Mouse (Mus musculus): Measurements from ENCODE around the gene Snip1.

Snip1 gene

DNA sequence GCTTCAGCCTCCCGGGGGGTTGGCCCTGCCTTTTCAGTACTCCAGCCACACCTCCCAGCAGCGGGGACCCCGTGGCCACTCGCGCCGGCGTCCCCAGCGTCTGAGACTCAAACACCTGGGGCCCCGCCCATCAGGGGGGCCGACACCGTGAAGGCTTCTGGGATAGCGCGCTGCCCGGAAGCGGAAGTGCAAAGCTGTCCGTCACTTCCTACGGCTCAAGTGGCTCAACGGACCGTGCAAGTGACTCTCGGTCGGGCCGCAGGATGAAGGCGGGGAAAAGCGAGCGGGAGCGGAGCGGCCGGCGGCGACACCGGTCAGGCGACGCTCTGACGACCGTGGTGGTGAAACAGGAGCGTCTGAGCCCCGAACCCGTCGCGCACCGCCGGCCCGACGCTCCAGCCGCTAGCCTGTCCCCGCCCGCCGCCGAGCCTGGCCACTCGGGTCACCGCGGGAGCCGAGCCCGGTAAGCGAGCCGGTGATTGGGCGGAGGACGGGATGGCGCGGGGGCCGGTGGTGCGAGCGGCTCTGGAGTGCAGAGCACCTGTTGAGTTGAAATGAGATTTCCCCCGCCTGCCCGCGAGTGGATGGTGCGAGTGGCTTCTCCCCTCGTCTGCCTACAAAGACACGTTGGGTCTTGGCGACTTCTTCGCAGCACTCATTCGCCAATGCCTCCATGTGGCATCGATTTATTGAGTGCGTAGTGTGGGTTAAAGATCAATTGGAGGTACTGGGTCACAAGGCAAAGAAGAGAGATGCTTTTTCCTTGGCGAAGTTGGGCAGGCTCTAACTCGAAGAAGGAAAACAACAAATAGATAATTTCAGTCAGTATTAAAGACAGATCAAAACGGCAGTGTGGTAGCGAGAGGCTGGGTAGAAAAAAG is at the start of gene Snip1:
TSS of gene Snip1 (plus strand) at position 183 of the 881 bp plus-strand sequence.
- DNase-seq: peak; percentile 92

DNA sequence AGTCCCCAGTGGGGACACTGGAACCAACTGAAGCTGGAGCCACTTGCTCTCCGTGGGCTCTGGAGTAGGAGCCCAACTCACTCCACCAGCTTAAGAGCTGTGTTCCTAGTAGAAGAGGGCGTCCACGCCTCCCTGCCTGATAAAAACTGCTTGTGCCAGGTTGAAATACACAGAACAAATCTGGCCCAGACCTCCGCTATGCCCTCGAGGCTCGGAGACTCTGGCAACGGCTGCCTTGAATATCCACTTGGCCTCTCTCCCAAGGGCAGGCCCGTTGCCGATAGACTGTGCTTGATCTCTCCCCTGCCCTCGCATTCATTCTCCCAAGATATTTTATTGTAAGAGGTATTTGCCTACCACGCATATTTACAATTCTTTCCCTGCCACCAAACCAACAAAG is 49.0 kb upstream of the Snip1 start:
- DNase-seq: peak; percentile 42

DNA sequence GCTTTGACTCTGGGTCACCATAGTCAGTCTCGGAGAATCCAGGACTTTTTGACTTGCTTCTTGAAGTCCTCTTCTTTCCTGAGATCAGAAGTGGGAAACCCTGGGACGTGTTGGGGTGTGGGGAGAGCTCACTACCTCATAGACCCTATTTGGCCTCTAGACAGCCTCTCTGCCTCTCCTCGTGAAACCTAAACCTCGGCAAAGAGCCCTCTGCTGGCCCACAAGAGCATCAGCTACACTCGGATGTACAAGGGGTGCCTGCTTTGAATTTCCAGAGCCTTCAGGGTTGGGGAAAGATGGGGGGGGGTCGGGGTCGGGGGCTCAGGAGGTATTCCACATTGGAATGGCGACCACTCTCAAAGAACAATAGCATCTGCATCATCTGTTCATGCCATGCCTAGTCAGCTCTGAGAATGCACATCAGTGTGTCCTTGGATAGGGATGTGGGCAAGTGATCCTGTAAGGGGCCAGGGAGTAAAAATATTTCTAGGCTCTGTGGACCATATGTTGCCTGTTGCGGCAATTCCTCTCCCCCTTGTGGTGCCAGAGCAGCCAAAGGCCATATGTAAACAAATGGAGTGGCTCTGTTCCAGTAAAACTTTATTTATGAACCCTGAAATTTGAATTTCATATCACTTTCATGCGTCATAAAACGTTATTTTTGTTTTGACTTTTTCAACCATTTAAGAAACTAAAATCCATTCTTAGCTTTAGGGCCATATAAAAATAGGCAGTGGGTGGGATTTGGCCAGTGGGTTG is 45.5 kb upstream of the Snip1 start:
- no peak for DNase-seq

DNA sequence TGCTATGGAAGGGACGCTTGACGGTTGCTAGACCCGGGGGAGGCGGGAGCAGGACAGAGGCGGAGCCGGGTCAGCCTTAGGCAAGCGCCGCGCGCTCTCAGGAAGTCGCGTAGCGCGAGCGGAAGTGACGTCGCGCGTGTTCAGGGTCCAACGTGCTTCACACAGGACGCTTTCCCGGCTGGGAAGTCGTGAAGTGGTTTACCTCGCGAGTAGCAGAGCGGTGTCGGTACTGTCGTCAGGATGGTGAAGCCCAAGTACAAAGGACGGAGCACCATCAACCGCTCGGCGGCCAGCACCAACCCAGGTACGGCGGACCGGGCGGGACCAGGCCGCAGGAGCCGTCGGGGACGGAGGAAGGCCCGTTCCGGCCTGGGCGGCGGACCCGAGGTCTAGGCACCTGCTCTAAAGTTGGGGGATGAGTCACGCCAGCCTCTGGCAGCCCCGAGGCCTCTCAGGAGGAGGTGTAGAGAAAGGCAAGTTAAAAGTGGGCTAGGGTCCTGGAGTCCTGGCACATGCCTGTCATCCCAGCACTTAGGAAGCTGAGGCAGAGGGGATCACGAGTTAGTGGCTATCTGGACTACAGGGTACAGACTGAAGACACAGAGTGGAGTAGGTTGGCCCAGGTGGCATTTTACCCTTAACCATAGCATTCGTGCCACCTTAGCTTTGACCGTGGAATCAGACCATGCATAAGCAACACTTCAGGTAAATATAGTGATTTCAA is 36.4 kb upstream of the Snip1 start:
- DNase-seq: peak; percentile 95

DNA sequence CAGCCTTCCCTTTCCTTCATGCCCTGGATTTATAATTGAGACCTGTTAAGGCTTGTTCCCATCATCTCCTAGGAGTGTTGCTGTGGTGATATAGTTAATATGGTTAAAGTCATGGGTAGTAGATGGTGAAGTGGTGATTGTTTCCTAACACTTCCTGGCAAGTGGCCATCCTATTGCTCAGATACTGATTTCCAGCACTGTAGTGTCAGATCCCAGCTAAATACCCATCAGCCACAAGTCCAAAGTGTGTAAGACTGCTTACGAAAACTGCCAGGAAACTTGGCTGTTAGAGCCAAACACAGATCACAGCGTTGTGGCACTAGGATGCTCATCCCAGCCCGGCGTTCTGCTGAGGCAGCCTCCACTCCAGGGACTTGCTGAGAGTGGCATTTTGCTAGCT is 32.1 kb upstream of the Snip1 start:
- peak; percentile 22 for DNase-seq

DNA sequence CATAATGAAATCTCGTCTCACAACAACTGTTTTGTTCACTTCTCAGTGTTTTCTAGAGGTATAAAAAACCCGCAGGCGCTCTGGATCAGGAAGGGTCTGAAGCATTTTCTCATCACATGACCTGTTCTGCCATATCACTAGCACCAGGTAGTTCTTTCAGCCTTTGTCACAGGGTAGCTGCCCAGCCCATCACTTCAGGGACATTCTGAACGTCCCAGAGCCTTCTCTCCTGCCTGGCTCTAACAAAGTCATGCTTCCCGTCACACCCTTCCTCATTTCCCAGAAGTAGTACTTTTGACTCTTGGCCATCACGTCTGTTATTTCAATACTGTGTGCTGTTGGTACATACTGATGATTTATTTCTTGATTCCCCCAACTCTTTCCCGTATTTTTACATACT is 22.0 kb upstream of the Snip1 start:
- DNase-seq: no peak

DNA sequence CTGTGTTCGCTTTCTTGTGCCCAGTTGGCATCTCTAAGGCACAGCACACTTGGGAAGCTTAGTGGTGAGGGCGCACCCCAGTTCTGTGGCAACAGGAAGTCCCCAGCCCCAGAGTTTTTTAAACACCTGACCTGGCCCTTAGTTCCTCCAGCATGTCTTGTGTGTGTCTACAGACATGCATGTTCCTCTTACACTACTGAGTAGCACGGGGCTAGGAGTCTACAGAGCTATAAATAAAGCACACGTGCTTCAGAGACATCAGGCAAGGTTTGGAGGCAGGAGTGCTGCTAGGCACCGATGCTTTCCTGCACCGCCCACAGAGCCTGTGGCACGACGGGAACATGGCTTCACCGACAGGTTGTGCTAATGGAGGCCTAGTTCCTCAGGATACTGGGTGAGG is 11.1 kb upstream of the Snip1 start:
- no peak for DNase-seq

DNA sequence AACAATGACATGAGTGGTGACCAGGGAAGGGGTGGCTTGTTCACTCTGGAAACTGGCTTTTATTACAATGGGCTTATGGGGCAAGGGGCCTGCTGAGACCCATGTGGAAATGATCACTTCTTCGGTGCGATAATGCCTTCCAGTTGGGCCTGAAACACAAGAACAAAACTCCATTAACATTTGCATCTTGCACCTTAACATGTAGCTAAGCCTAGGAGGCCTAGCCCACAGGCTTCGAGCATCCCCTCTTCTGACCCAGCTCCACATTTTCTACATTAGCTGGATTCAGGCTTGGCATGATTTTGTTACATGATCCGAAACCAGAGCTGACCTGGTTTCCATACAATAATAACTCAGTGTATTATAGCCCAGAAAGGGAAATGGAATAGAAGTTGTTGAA is 10.0 kb upstream of the Snip1 start:
- no peak for DNase-seq

DNA sequence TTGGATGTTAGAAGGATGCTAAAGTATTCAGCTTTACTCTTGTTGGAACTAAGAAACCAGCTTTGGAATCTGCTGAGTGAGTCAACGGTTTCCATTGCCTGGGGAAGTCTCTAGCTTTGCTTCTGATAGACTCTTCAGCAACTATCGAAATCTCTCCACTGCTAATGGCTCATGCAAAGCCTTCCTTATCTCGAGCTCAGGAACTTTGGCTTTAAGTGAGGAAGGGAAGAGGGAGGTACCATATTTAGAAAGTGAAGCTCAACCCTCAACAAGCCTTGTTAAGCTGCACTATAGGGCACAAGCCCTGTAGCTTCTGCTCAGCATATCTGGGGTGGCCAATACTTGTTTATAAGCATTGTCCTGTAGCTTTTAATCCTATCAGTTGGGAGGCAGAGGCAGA is 9.2 kb upstream of the Snip1 start:
- DNase-seq: no peak

DNA sequence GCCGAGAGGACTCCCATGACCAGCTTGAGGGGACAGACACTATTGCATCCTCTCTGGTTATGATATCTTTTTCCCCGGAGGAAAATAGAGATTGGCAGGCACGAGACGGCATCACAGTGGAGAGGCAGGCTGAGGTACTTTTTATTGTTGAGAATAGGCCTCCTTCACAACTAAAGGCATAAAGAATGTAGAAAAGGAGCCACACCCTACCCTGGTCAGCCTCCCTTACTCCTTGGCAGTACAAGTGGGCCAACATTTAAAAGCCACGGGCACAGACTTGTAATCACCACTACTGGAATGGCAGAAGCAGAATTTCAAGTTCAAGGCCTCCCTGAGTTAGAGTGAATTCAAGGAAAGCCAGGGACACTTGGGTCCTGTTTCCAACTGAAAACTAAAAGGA is 8.4 kb upstream of the Snip1 start:
- no peak for DNase-seq

DNA sequence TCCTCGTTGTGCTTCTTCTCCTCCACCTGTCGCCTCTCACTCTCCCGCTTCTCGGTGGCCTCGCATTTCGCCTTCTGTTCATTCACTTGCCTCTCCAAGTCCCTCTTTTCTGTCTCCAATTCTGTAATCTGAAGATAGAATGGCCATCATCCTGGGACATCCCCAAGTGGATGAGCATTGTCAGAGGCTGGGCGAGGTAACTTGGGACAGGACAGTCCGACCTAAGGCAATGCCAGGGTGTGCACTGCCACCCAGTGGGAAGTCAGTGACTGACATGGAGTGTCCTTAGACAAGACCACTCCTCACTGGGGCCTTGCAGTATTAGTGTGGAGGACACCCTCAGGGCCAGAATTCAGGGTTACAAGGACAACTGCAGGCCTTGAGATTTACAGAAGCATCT is 7.4 kb upstream of the Snip1 start:
- peak; percentile 68 for DNase-seq

DNA sequence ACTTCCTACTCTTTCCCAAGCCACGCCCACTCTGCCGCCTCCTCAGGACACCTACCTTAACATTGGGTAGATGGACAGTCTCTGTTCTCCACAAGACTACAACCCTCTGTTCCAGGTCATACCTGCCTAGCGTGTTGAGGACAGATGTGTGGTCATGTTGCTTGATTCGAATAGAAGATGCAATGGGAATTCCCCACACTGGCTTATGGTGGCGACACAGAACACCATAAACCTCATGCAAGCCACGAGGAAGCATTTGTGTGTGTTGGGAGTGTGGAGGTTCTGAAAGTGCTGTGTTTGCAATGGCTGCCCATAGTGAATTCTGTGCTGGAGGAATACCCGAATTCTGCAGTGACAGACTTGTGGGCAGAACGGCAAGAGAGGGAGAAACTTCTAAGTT is 2.6 kb upstream of the Snip1 start:
- no peak for DNase-seq

DNA sequence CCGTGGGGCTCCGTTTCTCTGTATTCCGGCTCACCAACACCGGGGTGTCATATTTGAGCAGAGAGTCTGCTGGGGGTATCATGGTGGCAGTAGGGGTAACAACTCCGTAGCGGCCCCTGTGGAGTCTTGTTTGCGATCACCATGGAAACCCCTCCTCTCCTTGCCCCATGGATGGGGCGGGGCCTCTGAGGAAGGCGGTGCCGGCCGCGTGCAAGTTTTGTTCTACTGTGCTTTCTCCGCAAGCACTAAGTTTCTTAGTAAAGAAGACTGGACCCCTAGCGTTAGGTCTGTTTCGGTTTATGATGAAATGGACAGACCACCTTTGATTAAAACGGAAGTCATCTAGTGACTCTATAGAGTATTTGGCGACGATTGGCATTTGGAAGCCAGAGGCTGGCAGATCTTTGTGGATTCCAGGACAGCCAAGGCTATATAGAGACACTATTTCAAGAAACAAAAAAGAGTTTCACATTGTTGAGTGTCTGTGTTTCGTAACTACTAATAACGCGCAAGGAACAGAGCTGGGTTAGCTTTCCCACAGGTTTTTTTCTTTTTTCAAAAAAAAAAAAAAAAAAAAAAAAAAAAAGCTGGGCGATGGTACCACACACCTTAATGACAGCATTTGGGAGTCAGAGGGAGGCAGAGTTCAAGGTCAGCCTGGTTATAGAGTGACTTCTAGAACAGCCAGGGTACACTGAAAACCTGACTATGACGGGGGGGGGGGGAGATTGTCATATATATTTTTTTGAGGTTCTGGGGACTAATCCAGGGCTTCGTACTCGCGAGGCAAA is 760 bp upstream of the Snip1 start, which contains the start of gene Dnali1:
TSS of gene Dnali1 (minus strand) at position 187 of the 791 bp plus-strand sequence.
- peak; percentile 62 for DNase-seq

DNA sequence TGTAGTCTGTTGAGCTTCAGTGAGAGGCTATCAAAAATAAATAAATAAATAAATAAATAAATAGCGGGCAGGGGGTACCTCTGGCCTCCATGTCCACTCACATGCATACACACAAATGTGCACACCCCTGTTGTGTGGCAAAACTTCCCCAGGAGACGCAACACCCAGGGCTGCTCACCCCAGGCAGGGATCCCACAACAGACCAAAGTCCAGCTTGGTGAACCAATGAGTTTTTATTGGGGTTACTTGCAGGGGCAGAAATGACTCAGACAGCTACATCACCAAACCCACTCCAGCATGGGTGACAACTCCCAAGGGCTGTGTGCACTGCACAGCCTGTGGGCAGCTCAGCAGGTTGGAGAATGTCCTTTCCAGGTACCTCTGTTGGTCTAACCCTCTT is 11.2 kb downstream of the Snip1 start:
- no peak for DNase-seq

DNA sequence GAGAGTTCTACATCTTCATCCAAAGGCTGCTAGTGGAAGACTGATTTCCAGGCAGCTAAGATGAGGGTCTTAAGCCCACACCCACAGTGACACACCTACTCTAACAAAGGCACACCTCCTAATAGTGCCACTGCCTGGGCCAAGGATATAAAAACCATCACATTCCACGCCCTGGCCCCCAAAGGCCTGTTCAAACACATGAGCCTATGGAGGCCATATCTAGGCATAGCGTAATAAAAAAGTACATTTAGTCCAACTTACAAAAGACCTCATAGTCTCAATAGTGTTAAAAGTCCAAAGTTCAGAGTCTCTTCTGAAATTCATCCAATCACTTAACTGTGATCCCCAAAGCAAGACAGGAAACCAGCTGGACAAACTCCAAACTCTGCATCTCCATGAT is 12.2 kb downstream of the Snip1 start:
- DNase-seq: no peak

DNA sequence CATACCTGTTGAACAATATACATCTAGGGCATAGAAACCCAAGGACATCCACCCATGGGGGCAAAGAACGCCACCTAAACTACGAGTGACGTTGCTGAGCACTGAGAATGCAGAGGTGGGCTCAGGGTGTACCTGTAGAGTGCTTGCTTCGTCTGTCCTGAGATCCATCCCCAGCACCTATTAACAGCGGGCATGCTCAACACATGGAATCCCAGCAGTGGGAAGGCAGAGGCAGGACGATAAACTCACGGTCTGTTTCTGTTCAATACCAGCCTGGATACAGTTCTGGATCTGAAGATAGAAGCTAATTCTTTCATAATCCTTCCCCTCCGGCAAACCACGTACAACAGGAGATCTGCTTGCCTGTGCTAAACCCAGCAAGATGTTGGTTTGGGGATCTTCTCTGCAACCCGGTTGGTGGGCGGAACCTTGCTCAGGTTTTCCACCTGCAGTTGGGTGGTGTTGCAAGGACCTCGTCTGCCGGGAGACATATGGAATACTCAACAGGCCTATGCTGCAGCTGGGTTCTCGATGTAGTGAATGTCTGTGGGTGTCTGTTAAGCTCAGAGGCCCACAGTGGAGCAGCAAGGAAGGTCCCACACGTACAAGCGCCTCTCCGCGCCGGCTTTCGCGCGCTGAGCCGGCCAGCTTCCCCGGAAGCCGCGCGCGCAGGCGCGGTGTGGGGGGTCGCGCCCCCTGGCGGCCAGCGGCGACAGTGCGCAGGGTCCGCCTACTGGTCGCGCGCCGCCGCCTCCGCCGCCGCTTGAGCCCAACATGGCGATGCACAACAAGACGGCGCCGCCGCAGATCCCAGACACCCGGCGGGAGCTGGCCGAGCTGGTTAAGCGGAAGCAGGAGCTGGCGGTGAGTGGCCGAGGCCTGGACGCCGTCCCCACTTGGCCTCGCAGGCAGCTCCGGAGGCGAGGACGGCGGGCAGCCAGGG is 18.2 kb downstream of the Snip1 start, which contains the start of gene Meaf6:
TSS of gene Meaf6 (plus strand) at position 732 of the 943 bp plus-strand sequence.
- peak; percentile 93 for DNase-seq

DNA sequence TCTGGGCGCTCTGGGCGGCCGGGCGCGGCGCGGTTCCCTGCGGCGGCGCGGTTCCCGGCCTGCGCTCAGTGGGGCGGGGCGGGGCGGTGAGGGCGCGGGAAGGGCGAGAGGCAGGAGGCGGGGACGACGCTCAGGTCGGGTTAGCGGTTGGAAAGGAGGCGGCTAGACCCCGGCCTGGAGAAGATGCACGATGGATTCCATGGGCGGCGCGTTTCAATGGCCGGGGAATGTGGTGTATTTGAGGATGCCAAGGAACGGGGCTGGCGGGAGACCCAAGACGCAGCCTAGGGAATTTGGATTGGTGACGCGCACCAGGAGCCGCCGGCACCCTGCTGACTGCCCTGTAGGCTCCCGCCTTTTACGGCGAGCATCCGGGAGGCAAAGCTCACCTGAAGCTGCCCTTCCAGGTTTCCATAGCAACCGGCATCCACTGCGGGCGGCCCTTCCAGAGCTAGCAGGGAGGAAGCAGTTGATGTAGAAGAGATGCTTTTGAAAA is 18.9 kb downstream of the Snip1 start:
- peak; percentile 77 for DNase-seq

DNA sequence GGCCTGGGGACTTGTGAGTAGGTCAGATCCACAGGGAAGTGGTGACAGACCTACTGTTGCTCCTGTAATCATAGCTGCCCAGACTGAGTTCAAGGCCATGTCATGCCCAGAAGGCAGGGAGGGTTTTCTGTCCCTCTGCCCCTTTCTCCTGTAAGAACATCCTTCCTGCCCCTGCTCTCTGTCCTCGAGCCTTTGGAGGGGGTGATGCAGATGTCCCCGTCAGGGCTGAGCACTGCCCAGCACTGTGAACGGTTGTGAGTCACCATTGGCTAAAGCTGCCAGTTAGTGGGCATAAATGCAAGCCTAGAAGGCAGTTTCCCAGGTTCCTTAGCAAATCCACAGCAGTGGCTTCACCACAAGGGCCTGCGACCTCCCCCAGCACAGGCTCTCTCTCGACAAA is 26.6 kb downstream of the Snip1 start:
- no peak for DNase-seq

DNA sequence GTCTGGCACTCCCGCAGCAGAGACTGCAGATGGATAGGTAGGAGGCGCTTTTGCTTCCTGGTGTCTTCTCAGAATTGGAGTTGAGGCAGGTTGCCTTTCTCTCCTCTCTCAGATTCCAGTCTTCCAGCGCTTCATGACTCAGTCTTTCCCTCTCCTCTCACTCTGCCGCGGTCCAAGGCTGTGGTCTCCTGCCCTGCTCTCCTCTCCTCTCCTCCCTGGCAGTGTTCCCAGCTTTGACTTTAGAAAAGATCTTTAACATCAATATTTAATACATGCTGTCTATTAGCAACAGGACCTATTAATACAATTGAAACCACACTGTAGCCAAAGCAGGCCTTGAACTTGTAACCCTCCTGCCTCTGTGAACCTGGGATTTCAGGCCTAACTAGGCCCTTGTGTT is 29.6 kb downstream of the Snip1 start:
- no peak for DNase-seq

DNA sequence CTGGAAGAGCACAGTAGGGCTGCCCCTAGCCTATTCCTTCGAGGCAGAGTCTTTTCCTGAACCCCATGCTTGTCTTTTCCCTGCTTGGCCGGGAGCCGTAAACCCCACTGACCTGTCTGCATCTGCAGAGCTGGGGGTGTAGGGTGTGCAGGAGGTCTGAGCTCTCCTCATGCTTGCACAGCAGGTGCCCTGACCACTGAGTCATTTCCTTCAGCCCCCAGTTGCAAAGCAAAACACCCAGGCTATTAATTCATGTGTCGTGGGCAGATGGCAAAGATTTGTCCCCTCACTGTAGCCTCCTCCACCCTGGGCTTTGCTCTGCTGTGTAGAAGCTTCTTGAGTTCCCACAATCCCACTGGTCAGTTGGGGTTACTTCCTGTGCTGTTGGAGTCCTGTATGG is 30.9 kb downstream of the Snip1 start:
- DNase-seq: no peak

DNA sequence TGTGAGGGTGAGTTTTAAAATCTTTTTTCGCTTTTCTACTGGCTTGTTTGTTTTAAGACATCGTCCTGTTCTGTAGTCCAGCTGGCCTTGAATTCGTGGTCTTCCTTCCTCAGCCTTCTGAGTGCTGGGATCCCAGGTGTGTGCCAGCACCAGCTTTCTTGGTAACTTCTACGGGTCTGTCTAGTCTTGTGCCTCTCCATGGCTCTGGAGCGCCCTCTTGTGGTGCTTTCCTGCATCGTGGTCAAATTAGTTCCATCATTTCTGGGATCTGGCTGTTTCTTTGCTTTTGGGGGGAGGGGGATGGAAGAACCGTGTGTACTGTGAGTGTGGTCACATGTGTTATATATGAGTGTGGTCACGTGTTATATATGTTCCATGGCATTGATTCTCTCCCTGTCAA is 33.0 kb downstream of the Snip1 start:
- peak; percentile 91 for DNase-seq

Data from lung, postnatal 14 days (tissue).